In genomic region chr13:81690477-81690876, GRCm38 (mm10) we compare ENCODE assay signal across 12 mouse cellular contexts. TPM values are rescaled to one million over a fixed set of nuclear protein-coding genes. Genes with fewer than 3 reads are reported as not detected.
DNase-seq lines count a peak whose midpoint lies in the region; ATAC-seq lines count a peak whose summit lies in the region.
"Had no signal": no experiment of that assay in that cellular context is flagged by ENCODE, and none has a peak within 500 bp of the region (broad histone marks: within the 10 kb centered on the region; RNA-seq: fewer than 3 reads in every experiment).

No protein-coding gene starts in this region.

- H3K4me2 ChIP-seq in embryonic facial prominence, embryonic 14.5 days (ENCODE audit: low read depth, low read length): no peak overlapping the region
- no peak overlapping the region for H3K4me2 ChIP-seq in heart, embryonic 15.5 days
- H3K4me2 ChIP-seq in forebrain, embryonic 14.5 days (ENCODE audit: low read length): no peak overlapping the region
- H3K4me2 ChIP-seq in hindbrain, embryonic 14.5 days (replicated peaks): no peak overlapping the region
- H3K4me2 ChIP-seq: embryonic facial prominence, embryonic 15.5 days; neural tube, embryonic 13.5 days had no signal

- H3K4me1 ChIP-seq in embryonic facial prominence, embryonic 14.5 days (ENCODE audit: control insufficient read depth, insufficient read depth, low read length): no peaks in the 10 kb centered on the region
- no peaks in the 10 kb centered on the region for H3K4me1 ChIP-seq in embryonic facial prominence, embryonic 10.5 days
- peaks cover 10% of the 10 kb centered on the region for H3K4me1 ChIP-seq in heart, embryonic 15.5 days (replicated peaks)
- no peaks in the 10 kb centered on the region for H3K4me1 ChIP-seq in forebrain, embryonic 14.5 days (ENCODE audit: control insufficient read depth, insufficient read depth, low read length)
- no peaks in the 10 kb centered on the region; the same call in 1 of the 2 replicates for H3K4me1 ChIP-seq in hindbrain, embryonic 14.5 days (replicated peaks; ENCODE audit: control insufficient read depth, insufficient read depth, low read length)
- H3K4me1 ChIP-seq: embryonic facial prominence, embryonic 15.5 days; neural tube, embryonic 13.5 days had no signal

- no peaks in the 10 kb centered on the region for H3K27me3 ChIP-seq in embryonic facial prominence, embryonic 14.5 days (replicated peaks; ENCODE audit: control insufficient read depth, insufficient read depth, low read length)
- no peaks in the 10 kb centered on the region for H3K27me3 ChIP-seq in embryonic facial prominence, embryonic 10.5 days (replicated peaks; ENCODE audit: low read depth, poor library complexity, severe bottlenecking)
- no peaks in the 10 kb centered on the region for H3K27me3 ChIP-seq in heart, embryonic 15.5 days
- no peaks in the 10 kb centered on the region for H3K27me3 ChIP-seq in forebrain, embryonic 14.5 days (replicated peaks; ENCODE audit: control insufficient read depth, insufficient read depth, low read length)
- H3K27me3 ChIP-seq in hindbrain, embryonic 14.5 days (ENCODE audit: control insufficient read depth, insufficient read depth, low read length): no peaks in the 10 kb centered on the region
- H3K27me3 ChIP-seq: embryonic facial prominence, embryonic 15.5 days; neural tube, embryonic 13.5 days had no signal

- H3K9ac ChIP-seq in embryonic facial prominence, embryonic 14.5 days (ENCODE audit: low read depth, low read length): no peak overlapping the region
- no peak overlapping the region for H3K9ac ChIP-seq in heart, embryonic 15.5 days
- no peak overlapping the region for H3K9ac ChIP-seq in forebrain, embryonic 14.5 days (ENCODE audit: low read length)
- H3K9ac ChIP-seq in hindbrain, embryonic 14.5 days: no peak overlapping the region
- H3K9ac ChIP-seq: embryonic facial prominence, embryonic 15.5 days; neural tube, embryonic 13.5 days had no signal

- peaks cover 4% of the 10 kb centered on the region; the same call in 1 of the 2 replicates for H3K36me3 ChIP-seq in embryonic facial prominence, embryonic 14.5 days (ENCODE audit: control insufficient read depth, insufficient read depth, low read length)
- peaks cover 33% of the 10 kb centered on the region for H3K36me3 ChIP-seq in embryonic facial prominence, embryonic 10.5 days (replicated peaks)
- H3K36me3 ChIP-seq in heart, embryonic 15.5 days: 0 out of 2 replicates have a peak, but pooled peaks cover 3% of the 10 kb centered on the region
- no peaks in the 10 kb centered on the region for H3K36me3 ChIP-seq in forebrain, embryonic 14.5 days (ENCODE audit: control insufficient read depth, insufficient read depth, low read length)
- no peaks in the 10 kb centered on the region for H3K36me3 ChIP-seq in hindbrain, embryonic 14.5 days (replicated peaks; ENCODE audit: control insufficient read depth, insufficient read depth)
- H3K36me3 ChIP-seq: neural tube, embryonic 13.5 days had no signal

- 73% methylated on average over 10 of the region's 10 CpGs for WGBS in embryonic facial prominence, embryonic 14.5 days
- WGBS in embryonic facial prominence, embryonic 10.5 days: 89% methylated on average over 10 of the region's 10 CpGs
- 28% methylated on average over 10 of the region's 10 CpGs for WGBS in heart, embryonic 15.5 days
- 92% methylated on average over 10 of the region's 10 CpGs for WGBS in forebrain, embryonic 14.5 days
- 82% methylated on average over 10 of the region's 10 CpGs for WGBS in hindbrain, embryonic 14.5 days

- no peak overlapping the region for H3K4me3 ChIP-seq in embryonic facial prominence, embryonic 14.5 days (ENCODE audit: low read depth, low read length)
- H3K4me3 ChIP-seq in embryonic facial prominence, embryonic 10.5 days: no peak overlapping the region
- no peak overlapping the region for H3K4me3 ChIP-seq in heart, embryonic 15.5 days
- H3K4me3 ChIP-seq in forebrain, embryonic 14.5 days (ENCODE audit: low read depth, low read length): no peak overlapping the region
- H3K4me3 ChIP-seq in hindbrain, embryonic 14.5 days (replicated peaks; ENCODE audit: low read length): no peak overlapping the region
- H3K4me3 ChIP-seq: embryonic facial prominence, embryonic 15.5 days; neural tube, embryonic 13.5 days had no signal

- H3K27ac ChIP-seq in embryonic facial prominence, embryonic 14.5 days (replicated peaks; ENCODE audit: low read depth, low read length): no peak overlapping the region
- H3K27ac ChIP-seq in embryonic facial prominence, embryonic 10.5 days (replicated peaks): no peak overlapping the region
- peak overlapping the region; percentile 55 for H3K27ac ChIP-seq in heart, embryonic 15.5 days
- H3K27ac ChIP-seq in forebrain, embryonic 14.5 days (ENCODE audit: low read depth, low read length): no peak overlapping the region
- H3K27ac ChIP-seq in hindbrain, embryonic 14.5 days: no peak overlapping the region
- H3K27ac ChIP-seq: embryonic facial prominence, embryonic 15.5 days; kidney, postnatal 0 days; neural tube, embryonic 13.5 days had no signal

- DNase-seq in embryonic facial prominence, embryonic 14.5 days (ENCODE audit: low spot score): peak; percentile 27
- DNase-seq in embryonic facial prominence, embryonic 10.5 days (ENCODE audit: low spot score): no peak
- DNase-seq in brain, adult 2 months (ENCODE audit: low read depth, low spot score): peak; percentile 12
- DNase-seq in forebrain, embryonic 14.5 days (ENCODE audit: low spot score): no peak
- no peak for DNase-seq in hindbrain, embryonic 14.5 days (ENCODE audit: low spot score)
- DNase-seq in adrenal gland, postnatal 10 days: no peak
- DNase-seq: cerebellum, adult 18-20 months had no signal

- H3K9me3 ChIP-seq in embryonic facial prominence, embryonic 14.5 days (ENCODE audit: control insufficient read depth, low read length): no peaks in the 10 kb centered on the region
- no peaks in the 10 kb centered on the region for H3K9me3 ChIP-seq in embryonic facial prominence, embryonic 10.5 days
- H3K9me3 ChIP-seq in heart, embryonic 15.5 days (replicated peaks): no peaks in the 10 kb centered on the region
- no peaks in the 10 kb centered on the region for H3K9me3 ChIP-seq in forebrain, embryonic 14.5 days (replicated peaks; ENCODE audit: control insufficient read depth, low read length)
- H3K9me3 ChIP-seq in hindbrain, embryonic 14.5 days (ENCODE audit: control insufficient read depth, low read length): no peaks in the 10 kb centered on the region
- H3K9me3 ChIP-seq: embryonic facial prominence, embryonic 15.5 days; neural tube, embryonic 13.5 days had no signal

- no peak for ATAC-seq in embryonic facial prominence, embryonic 14.5 days (ENCODE audit: low read depth)
- peak; percentile 69 for ATAC-seq in heart, embryonic 15.5 days (replicated peaks; ENCODE audit: insufficient number of reproducible peaks, insufficient read depth, low FRiP score, low read depth)
- ATAC-seq in megakaryocyte progenitor cell, adult 5-6 weeks (replicated peaks; ENCODE audit: poor library complexity): peak; percentile 90
- no peak for ATAC-seq in forebrain, embryonic 14.5 days
- no peak for ATAC-seq in hindbrain, embryonic 14.5 days (ENCODE audit: low FRiP score)

RNA-seq across cellular contexts. Expression of gene Polr3g, which starts 20.3 kb away (rescaled TPM):
- 18.8 and 19.5 TPM in 2 replicates for polyA plus RNA-seq in embryonic facial prominence, embryonic 14.5 days (2014; fragmentation: Nextera tagmentation; extraction: Ambion mirVana)
- 20.1 and 24.7 TPM in 2 replicates for polyA plus RNA-seq in embryonic facial prominence, embryonic 10.5 days (2016; fragmentation: Nextera tagmentation; extraction: Ambion mirVana)
- polyA plus RNA-seq in heart, embryonic 15.5 days (2015; fragmentation: Nextera tagmentation; extraction: Ambion mirVana): 13.0 and 15.2 TPM in 2 replicates
- 12.6 and 17.9 TPM in 2 replicates for total RNA-seq in megakaryocyte progenitor cell, adult 5-6 weeks (2015)
- 24.9 and 34.4 TPM in 2 replicates for total RNA-seq in megakaryocyte progenitor cell, adult 5-6 weeks (2017)
- 2.9 and 3.4 TPM in 2 replicates for polyA plus RNA-seq in forebrain, embryonic 14.5 days (2014; fragmentation: Nextera tagmentation; extraction: Ambion mirVana)
- 3.8 and 5.0 TPM in 2 replicates for polyA plus RNA-seq in hindbrain, embryonic 14.5 days (2014; fragmentation: Nextera tagmentation; extraction: Ambion mirVana)
- 1 to 10 TPM; 5.0 to 6.9 TPM for total RNA-seq in adrenal gland, postnatal 10 days (2021)

RNA-seq across cellular contexts. Expression of gene Mblac2, which starts 20.7 kb away (rescaled TPM):
- polyA plus RNA-seq in embryonic facial prominence, embryonic 14.5 days (2014; fragmentation: Nextera tagmentation; extraction: Ambion mirVana): 8.9 and 9.0 TPM in 2 replicates
- polyA plus RNA-seq in embryonic facial prominence, embryonic 10.5 days (2016; fragmentation: Nextera tagmentation; extraction: Ambion mirVana): 3.6 and 4.3 TPM in 2 replicates
- polyA plus RNA-seq in heart, embryonic 15.5 days (2015; fragmentation: Nextera tagmentation; extraction: Ambion mirVana): 6.6 and 8.6 TPM in 2 replicates
- 3.8 and 4.9 TPM in 2 replicates for total RNA-seq in megakaryocyte progenitor cell, adult 5-6 weeks (2015)
- total RNA-seq in megakaryocyte progenitor cell, adult 5-6 weeks (2017): 2.3 and 4.1 TPM in 2 replicates
- 23.8 and 33.6 TPM in 2 replicates for polyA plus RNA-seq in forebrain, embryonic 14.5 days (2014; fragmentation: Nextera tagmentation; extraction: Ambion mirVana)
- polyA plus RNA-seq in hindbrain, embryonic 14.5 days (2014; fragmentation: Nextera tagmentation; extraction: Ambion mirVana): 49.2 and 51.1 TPM in 2 replicates
- total RNA-seq in adrenal gland, postnatal 10 days (2021): 10 to 100 TPM in 1 of 2 experiments, 1 to 10 TPM in 1; 7.0 to 12.4 TPM

RNA-seq across cellular contexts. Expression of gene Lysmd3, which starts 33.0 kb away (rescaled TPM):
- polyA plus RNA-seq in embryonic facial prominence, embryonic 14.5 days (2014; fragmentation: Nextera tagmentation; extraction: Ambion mirVana): 34.7 and 36.7 TPM in 2 replicates
- 20.7 and 21.1 TPM in 2 replicates for polyA plus RNA-seq in embryonic facial prominence, embryonic 10.5 days (2016; fragmentation: Nextera tagmentation; extraction: Ambion mirVana)
- 19.0 and 19.8 TPM in 2 replicates for polyA plus RNA-seq in heart, embryonic 15.5 days (2015; fragmentation: Nextera tagmentation; extraction: Ambion mirVana)
- 21.0 and 24.8 TPM in 2 replicates for total RNA-seq in megakaryocyte progenitor cell, adult 5-6 weeks (2015)
- 13.5 and 17.7 TPM in 2 replicates for total RNA-seq in megakaryocyte progenitor cell, adult 5-6 weeks (2017)
- polyA plus RNA-seq in forebrain, embryonic 14.5 days (2014; fragmentation: Nextera tagmentation; extraction: Ambion mirVana): 25.2 and 28.8 TPM in 2 replicates
- polyA plus RNA-seq in hindbrain, embryonic 14.5 days (2014; fragmentation: Nextera tagmentation; extraction: Ambion mirVana): 23.8 and 24.5 TPM in 2 replicates
- 10 to 100 TPM; 22.7 to 28.3 TPM for total RNA-seq in adrenal gland, postnatal 10 days (2021)

RNA-seq across cellular contexts. Expression of gene Adgrv1, which starts 57.5 kb away (rescaled TPM):
- 0.61 and 1.6 TPM in 2 replicates for polyA plus RNA-seq in embryonic facial prominence, embryonic 14.5 days (2014; fragmentation: Nextera tagmentation; extraction: Ambion mirVana)
- 10.9 and 16.9 TPM in 2 replicates for polyA plus RNA-seq in embryonic facial prominence, embryonic 10.5 days (2016; fragmentation: Nextera tagmentation; extraction: Ambion mirVana)
- 0.58 and 0.76 TPM in 2 replicates for polyA plus RNA-seq in heart, embryonic 15.5 days (2015; fragmentation: Nextera tagmentation; extraction: Ambion mirVana)
- not detected in 2 replicates for total RNA-seq in megakaryocyte progenitor cell, adult 5-6 weeks (2015)
- total RNA-seq in megakaryocyte progenitor cell, adult 5-6 weeks (2017): not detected in 2 replicates
- 14.7 and 14.8 TPM in 2 replicates for polyA plus RNA-seq in forebrain, embryonic 14.5 days (2014; fragmentation: Nextera tagmentation; extraction: Ambion mirVana)
- 9.8 and 13.2 TPM in 2 replicates for polyA plus RNA-seq in hindbrain, embryonic 14.5 days (2014; fragmentation: Nextera tagmentation; extraction: Ambion mirVana)
- total RNA-seq in adrenal gland, postnatal 10 days (2021): 1 to 10 TPM; 1.6 to 2.3 TPM

Comparison
In these comparisons a context has a peak if more than half of its experiments do, and no peak if none do; other contexts are left out.
1. DNase-seq: peak in embryonic facial prominence, embryonic 14.5 days (single experiment) and brain, adult 2 months (single experiment); none in embryonic facial prominence, embryonic 10.5 days (single experiment), forebrain, embryonic 14.5 days (single experiment), hindbrain, embryonic 14.5 days (single experiment) and adrenal gland, postnatal 10 days (single experiment).
2. ATAC-seq: peak in heart, embryonic 15.5 days (single experiment) and megakaryocyte progenitor cell, adult 5-6 weeks (single experiment); none in embryonic facial prominence, embryonic 14.5 days (single experiment), forebrain, embryonic 14.5 days (single experiment) and hindbrain, embryonic 14.5 days (single experiment).